Mouse (Mus musculus) gastrocnemius, adult 8-10 months (tissue): ENCODE data around the gene Thbs3. TPM values are rescaled to one million over a fixed set of nuclear protein-coding genes. Genes with fewer than 3 reads are reported as not detected.
"Not testable (repeated sequence)": the region's sequence is repeated elsewhere in the genome, so short reads cannot be mapped to it uniquely, and the experiment has no call there.

Source experiments
- DNase-seq, 2 experiments: peaks; one replicate each; pipeline ENCODE4 v3.0.0; 2022; ENCODE audit warnings: low spot score in 2 of 2
- total RNA-seq, 4 experiments: library from RNA; stranded (reverse); gene quantifications; 2 replicates each; pipeline ENCODE4 v1.2.4; 2022

Thbs3 gene
- total RNA-seq, 4 experiments from 2014 or later: 1.8 to 6.1 (median 3.4) TPM

GRCm38 (mm10) chr3:89195979-89196877 is 18.8 kb upstream of the Thbs3 start:
- DNase-seq: peak; percentile 73 to 81

DNA sequence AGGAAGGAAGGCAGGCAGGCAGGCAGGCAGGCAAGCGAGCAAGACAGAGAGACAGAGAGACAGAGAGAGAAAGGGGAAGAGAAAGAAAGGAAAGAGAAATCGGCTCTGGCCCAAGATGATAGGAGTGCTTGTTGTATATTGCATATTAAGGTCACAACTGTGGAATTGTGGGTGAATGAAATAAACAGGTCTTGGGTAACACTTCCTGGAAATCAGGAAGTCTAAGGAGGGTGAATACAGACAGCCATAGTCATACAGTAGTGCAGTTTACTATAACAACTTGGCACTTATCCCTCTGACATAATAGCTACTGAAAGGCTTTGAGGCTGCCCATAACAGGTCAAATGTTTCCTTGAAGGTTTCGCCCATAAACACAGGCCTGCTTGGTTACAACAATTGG is 15.1 kb upstream of the Thbs3 start:
- DNase-seq: no peak

DNA sequence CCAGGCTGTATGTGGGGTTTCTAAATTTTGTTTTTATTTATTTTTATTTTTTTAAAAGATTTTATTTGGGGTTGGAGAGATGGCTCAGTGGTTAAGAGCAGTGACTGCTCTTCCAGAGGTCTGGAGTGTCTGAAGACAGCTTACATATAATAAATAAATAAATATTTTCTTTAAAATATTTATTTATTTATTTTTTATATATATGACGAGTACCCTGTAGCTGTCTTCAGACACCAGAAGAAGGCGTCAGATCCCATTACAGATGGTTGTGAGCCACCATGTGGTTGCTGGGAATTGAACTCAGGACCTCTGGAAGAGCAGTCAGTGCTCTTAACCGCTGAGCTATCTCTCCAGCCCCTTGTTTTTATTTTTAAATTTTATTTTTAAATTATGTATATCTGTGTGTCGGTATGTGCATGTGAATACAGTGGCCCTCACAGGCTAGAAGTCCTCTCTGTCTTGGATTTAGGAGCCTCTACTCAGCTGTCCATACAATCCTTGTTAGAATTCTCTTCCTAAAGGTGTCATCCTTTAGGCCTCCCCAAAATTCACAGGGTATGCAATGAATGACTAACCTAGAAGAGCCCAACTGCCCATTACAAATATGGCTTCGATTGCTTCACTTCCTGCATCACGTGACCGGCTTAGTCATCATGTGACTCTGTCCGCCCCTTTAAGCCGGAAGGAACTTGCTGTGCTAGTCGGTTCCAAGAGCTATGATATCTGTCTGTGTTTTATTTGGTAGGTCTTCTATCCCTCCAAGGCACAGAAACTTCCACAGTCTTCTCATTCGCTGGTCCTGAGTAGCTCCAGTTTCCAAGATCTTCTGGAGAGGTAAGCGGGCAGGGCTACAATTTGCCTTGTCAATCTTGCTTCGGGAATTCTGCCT is 12.5 kb upstream of the Thbs3 start, which contains the start of gene Gba:
Gene Gba (plus strand): TSS at position 676 of the 889 bp plus-strand sequence.
- DNase-seq: peak; percentile 69 to 70

- no peak for DNase-seq
These were observed 11.9 kb upstream of the Thbs3 start for GRCm38 (mm10) chr3:89203142-89203514.

DNA sequence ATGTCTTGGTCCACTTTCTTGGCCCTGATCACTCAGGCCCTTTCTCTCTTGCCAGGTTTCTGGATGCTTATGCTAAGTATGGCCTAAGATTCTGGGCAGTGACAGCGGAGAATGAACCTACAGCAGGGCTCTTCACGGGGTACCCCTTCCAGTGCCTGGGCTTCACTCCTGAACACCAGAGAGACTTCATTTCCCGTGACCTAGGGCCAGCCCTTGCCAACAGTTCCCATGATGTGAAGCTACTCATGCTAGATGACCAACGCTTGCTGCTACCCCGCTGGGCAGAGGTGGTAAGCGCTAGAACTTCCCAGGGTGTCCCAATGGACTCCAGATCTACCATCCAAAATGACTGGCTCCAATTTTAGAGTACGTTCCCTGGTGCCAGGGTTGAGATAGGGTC is 8.9 kb upstream of the Thbs3 start:
- DNase-seq: no peak

DNA sequence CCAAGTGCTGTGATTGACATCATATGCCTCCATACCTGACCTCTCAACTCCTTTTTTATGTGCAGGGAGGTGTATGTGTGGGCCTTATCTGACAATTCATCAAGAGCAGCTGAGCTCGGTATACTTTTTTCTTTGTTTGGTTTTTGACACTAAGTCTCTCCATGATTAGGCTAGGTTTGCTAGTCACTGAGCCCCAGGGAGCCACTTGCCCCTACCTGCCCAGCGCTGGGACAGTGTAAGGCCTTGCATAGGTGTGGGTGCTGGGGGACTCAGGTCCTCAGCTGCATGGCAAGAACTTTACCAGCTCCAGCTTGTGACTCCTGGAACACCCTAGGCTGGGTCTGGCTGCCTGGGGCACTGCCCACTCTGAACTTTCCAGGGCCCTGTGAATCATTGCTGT is 8.3 kb upstream of the Thbs3 start:
- DNase-seq: no peak

DNA sequence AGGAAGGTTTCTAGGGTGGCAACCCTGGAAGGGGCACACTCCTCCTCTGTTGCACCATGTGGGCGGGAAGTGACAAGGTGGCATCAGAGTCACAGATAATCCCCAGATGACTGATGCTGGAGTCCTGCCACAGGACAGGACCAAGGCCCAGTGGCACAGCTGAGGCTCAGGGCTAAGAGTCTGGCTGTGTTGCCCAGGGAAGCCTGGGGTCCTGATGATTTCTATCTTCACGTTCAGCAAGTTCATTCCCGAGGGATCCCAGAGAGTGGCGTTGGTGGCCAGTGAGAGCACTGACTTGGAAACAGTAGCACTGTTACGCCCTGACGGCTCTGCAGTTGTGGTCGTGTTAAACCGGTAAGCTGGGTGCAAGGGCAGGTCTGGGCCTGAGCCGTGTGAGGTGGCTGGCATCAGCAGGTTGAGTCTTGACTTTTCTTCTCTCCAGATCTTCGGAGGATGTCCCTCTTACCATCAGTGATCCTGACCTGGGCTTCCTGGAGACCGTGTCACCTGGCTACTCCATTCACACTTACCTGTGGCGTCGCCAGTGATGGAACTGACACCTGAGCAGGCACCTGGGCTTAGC is 6.8 kb upstream of the Thbs3 start:
- no peak for DNase-seq

- no peak for DNase-seq
These were observed 6.2 kb upstream of the Thbs3 start for GRCm38 (mm10) chr3:89208736-89209135.

DNA sequence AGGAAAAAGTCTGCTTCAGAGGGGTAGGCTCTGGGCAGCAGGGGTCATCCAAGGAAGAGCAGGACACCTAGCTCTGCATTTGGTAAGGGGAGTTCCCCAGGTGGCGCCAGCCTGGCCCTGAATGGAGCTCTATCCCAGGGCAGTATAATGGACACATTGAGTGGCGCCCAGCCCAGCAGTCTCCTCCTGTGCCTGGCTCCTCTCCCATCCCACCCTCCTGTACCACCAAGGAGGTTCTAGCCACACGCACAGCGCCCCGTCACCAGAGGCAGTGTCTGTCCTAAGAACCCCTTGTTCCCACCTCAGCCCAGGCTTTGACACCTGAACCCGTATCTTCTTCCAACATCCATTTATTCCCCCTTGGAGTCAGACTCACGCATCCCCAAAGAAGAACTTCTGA is 5.2 kb upstream of the Thbs3 start:
- no peak for DNase-seq

GRCm38 (mm10) chr3:89210162-89210561 is 4.8 kb upstream of the Thbs3 start:
- no peak for DNase-seq

DNA sequence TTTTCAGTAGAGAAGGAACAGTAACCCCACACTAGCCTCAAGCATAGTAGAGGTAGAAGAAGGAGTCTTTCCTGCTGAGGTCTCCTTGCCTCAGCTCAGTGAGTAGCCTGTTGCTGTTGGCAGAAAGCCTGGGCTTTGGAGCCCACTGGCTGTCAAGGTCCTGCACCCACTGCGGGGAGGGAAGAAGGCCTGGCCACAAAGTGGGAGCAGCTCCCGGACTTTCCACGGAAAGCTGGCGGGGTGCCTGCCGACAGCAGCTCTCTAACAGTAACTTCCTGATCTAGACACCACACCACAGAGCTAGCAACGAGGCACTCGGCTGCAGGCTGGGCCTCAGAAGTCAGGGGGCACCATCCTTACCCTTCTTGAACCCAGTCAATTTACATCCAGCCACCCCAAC is 4.2 kb upstream of the Thbs3 start:
- no peak for DNase-seq

DNA sequence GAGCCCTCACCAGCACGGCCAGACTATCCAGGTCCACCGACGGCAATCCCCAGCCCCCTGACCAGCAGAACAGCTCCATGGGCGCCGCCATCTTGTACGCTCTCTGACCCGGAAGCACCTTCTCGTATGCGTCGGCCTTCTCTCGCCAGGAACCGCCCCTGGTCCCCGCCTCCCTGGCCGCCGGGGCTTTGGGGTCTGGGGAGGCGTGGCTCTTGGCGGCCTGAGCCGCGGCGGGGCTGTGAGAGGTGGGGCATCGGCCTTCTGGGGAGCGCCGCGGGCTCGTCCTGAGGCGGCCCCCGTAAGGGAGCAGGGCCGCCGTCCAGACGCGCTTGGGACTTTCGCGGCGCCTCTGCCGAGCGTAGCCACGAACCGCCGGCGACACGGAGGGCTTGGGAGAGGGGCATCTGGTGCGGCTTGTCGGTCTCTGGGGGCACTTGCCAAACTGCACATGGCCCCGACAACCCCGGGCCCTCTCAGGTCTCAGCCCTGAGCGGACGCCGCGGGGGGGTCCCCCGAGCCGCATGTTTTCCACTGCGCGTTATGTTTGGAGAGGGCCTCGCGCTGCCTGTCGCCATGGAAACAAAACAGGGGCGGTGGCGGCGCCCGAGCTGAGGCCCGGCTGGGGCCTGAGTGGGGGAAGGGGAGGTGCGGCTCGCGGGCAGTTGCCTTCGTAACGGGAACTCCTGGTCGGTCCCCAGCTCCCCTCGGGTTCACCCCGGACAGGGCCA is 1.0 kb upstream of the Thbs3 start:
- peak; percentile 87 to 91 for DNase-seq

- DNase-seq: peak; percentile 78 to 82
These were observed 873 bp downstream of the Thbs3 start for GRCm38 (mm10) chr3:89215853-89216252.

DNA sequence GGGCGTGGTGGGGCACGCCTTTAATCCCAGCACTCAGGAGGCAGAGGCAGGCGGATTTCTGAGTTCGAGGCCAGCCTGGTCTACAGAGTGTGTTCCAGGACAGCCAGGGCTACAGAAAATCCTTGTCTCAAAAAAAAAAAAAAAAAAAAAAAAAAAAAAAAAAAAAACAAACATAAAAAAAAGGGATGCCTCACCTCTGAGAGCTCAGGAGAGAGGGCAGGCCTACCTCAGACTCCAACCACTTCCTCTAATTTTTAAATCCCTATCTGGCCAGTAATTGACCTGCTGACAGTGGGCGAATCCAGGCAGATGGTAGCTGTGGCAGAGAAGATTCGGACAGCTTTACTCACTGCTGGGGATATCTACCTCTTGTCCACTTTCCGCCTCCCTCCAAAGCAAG is 1.4 kb downstream of the Thbs3 start:
- DNase-seq: not testable (repeated sequence)

DNA sequence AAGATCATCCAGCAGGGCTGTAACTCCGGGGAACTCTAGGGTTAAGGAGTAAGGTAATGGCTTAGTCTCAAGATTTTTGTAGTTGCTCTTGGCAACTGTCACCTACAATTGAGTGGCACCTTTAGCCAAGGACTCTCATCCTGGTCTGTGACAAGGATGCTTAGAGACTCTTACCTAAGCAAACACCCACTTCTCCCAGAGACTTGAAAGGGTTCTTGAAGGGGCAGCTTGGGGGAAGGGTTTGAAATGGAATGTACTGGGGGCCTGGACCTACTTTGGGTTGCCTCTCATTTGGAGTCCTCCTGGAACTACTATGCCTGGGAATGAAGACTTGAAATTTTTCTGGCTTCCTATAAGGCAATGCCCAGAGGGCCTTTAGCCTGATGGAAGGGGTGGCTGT is 3.3 kb downstream of the Thbs3 start:
- DNase-seq: no peak

DNA sequence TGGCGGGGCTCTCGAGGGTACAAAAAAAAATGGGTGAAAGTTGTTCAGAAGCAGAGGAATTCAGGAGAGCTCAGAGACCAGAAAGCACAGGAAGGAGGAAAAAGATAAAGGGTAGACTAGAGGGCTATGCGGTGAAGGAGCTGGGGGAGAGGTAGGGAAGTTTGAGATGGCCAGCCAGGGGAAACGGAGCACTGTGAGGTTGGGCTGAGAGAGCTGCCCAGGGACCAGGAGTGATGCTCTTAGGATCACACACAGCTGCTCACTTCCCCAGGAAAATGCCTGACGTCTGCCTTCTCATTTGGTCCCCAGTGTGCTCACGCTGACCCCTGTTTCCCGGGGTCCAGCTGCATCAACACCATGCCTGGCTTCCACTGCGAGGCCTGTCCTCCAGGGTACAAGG is 4.6 kb downstream of the Thbs3 start:
- no peak for DNase-seq

GRCm38 (mm10) chr3:89221167-89221566 is 6.2 kb downstream of the Thbs3 start:
- no peak for DNase-seq

GRCm38 (mm10) chr3:89224796-89225195 is 9.8 kb downstream of the Thbs3 start:
- DNase-seq: no peak

- no peak for DNase-seq
These were observed 10.4 kb downstream of the Thbs3 start for GRCm38 (mm10) chr3:89225321-89225815.

GRCm38 (mm10) chr3:89225918-89226317 is 10.9 kb downstream of the Thbs3 start:
- no peak for DNase-seq

GRCm38 (mm10) chr3:89226361-89226760 is 11.4 kb downstream of the Thbs3 start:
- no peak for DNase-seq
